Mouse (Mus musculus): ENCODE data around the gene Trp53i11. TPM values are rescaled to one million over a fixed set of nuclear protein-coding genes. Genes with fewer than 3 reads are reported as not detected.
A peak's percentile ranks its signal among the peaks of the same experiment; 100 is the strongest.

The Trp53i11 gene
- polyA plus RNA-seq, 1 experiment, result 31.2 TPM

GRCm38 (mm10) chr2:93170156-93170844 lies 17.0 kb upstream of the Trp53i11 start:
- no peaks in the 10 kb centered on the region for H3K9me3 ChIP-seq (replicated peaks; ENCODE audit: control insufficient read depth, insufficient read depth, low read length, poor library complexity, severe bottlenecking)
- H3K27me3 ChIP-seq (ENCODE audit: control insufficient read depth, insufficient read depth, low read length, poor library complexity, severe bottlenecking), result no peaks in the 10 kb centered on the region
- H3K9ac ChIP-seq (ENCODE audit: low read depth, poor library complexity, severe bottlenecking), result no peak overlapping the region
- no peak for TF ChIP-seq POLR2A (IDR thresholded peaks at IDR 0.05; ENCODE audit: insufficient read depth, low read length)
- no peak for TF ChIP-seq CTCF (IDR thresholded peaks at IDR 0.05; ENCODE audit: low read depth, low read length)
- TF ChIP-seq EP300 (IDR thresholded peaks at IDR 0.05; ENCODE audit: insufficient read depth, low read depth, low read length), result no peak
- H3K4me3 ChIP-seq (ENCODE audit: low read depth, low read length), result no peak overlapping the region
- no peaks in the 10 kb centered on the region for H3K36me3 ChIP-seq (ENCODE audit: control insufficient read depth, insufficient read depth, low read length, poor library complexity, severe bottlenecking)
- no peak overlapping the region for H3K27ac ChIP-seq (ENCODE audit: insufficient read depth, low read length)
- H3K4me1 ChIP-seq (ENCODE audit: control insufficient read depth, insufficient read depth, low read length), result peaks cover 2% of the 10 kb centered on the region

- no peaks in the 10 kb centered on the region for H3K36me3 ChIP-seq (ENCODE audit: control insufficient read depth, insufficient read depth, low read length, poor library complexity, severe bottlenecking)
- no peak overlapping the region for H3K9ac ChIP-seq (ENCODE audit: low read depth, poor library complexity, severe bottlenecking)
- H3K27me3 ChIP-seq (ENCODE audit: control insufficient read depth, insufficient read depth, low read length, poor library complexity, severe bottlenecking), result no peaks in the 10 kb centered on the region
- H3K9me3 ChIP-seq (replicated peaks; ENCODE audit: control insufficient read depth, insufficient read depth, low read length, poor library complexity, severe bottlenecking), result no peaks in the 10 kb centered on the region
- H3K27ac ChIP-seq (ENCODE audit: insufficient read depth, low read length), result no peak overlapping the region
- peaks cover 2% of the 10 kb centered on the region for H3K4me1 ChIP-seq (ENCODE audit: control insufficient read depth, insufficient read depth, low read length)
- TF ChIP-seq EP300 (IDR thresholded peaks at IDR 0.05; ENCODE audit: insufficient read depth, low read depth, low read length) (no peak), POLR2A (IDR thresholded peaks at IDR 0.05; ENCODE audit: insufficient read depth, low read length) (no peak), CTCF (IDR thresholded peaks at IDR 0.05; ENCODE audit: low read depth, low read length) (no peak)
- no peak overlapping the region for H3K4me3 ChIP-seq (ENCODE audit: low read depth, low read length)
Observed at GRCm38 (mm10) chr2:93170845-93171200, 16.5 kb upstream of the Trp53i11 start.

GRCm38 (mm10) chr2:93171929-93172328 lies 15.4 kb upstream of the Trp53i11 start:
- no peak overlapping the region for H3K9ac ChIP-seq (ENCODE audit: low read depth, poor library complexity, severe bottlenecking)
- no peaks in the 10 kb centered on the region for H3K9me3 ChIP-seq (replicated peaks; ENCODE audit: control insufficient read depth, insufficient read depth, low read length, poor library complexity, severe bottlenecking)
- no peaks in the 10 kb centered on the region for H3K27me3 ChIP-seq (ENCODE audit: control insufficient read depth, insufficient read depth, low read length, poor library complexity, severe bottlenecking)
- peaks cover 5% of the 10 kb centered on the region for H3K4me1 ChIP-seq (ENCODE audit: control insufficient read depth, insufficient read depth, low read length)
- no peaks in the 10 kb centered on the region for H3K36me3 ChIP-seq (ENCODE audit: control insufficient read depth, insufficient read depth, low read length, poor library complexity, severe bottlenecking)
- TF ChIP-seq CTCF (IDR thresholded peaks at IDR 0.05; ENCODE audit: low read depth, low read length) (no peak), POLR2A (IDR thresholded peaks at IDR 0.05; ENCODE audit: insufficient read depth, low read length) (no peak), EP300 (IDR thresholded peaks at IDR 0.05; ENCODE audit: insufficient read depth, low read depth, low read length) (no peak)
- H3K27ac ChIP-seq (ENCODE audit: insufficient read depth, low read length), result no peak overlapping the region
- H3K4me3 ChIP-seq (ENCODE audit: low read depth, low read length), result no peak overlapping the region

- Histone ChIP-seq H3K27me3 (ENCODE audit: control insufficient read depth, insufficient read depth, low read length, poor library complexity, severe bottlenecking) (no peaks in the 10 kb centered on the region), H3K4me1 (ENCODE audit: control insufficient read depth, insufficient read depth, low read length) (peaks cover 5% of the 10 kb centered on the region), H3K27ac (ENCODE audit: insufficient read depth, low read length) (no peak overlapping the region)
Observed at GRCm38 (mm10) chr2:93172460-93172859, 14.9 kb upstream of the Trp53i11 start.

GRCm38 (mm10) chr2:93174159-93174558 lies 13.2 kb upstream of the Trp53i11 start:
- TF ChIP-seq EP300 (IDR thresholded peaks at IDR 0.05; ENCODE audit: insufficient read depth, low read depth, low read length) (peak; percentile 69), CTCF (IDR thresholded peaks at IDR 0.05; ENCODE audit: low read depth, low read length) (no peak)
- Histone ChIP-seq H3K4me3 (ENCODE audit: low read depth, low read length) (no peak overlapping the region), H3K4me1 (ENCODE audit: control insufficient read depth, insufficient read depth, low read length) (peaks cover 5% of the 10 kb centered on the region)

More at GRCm38 (mm10) chr2:93172460-93172859, 14.9 kb upstream of the Trp53i11 start:
- Histone ChIP-seq H3K9me3 (replicated peaks; ENCODE audit: control insufficient read depth, insufficient read depth, low read length, poor library complexity, severe bottlenecking) (no peaks in the 10 kb centered on the region), H3K9ac (ENCODE audit: low read depth, poor library complexity, severe bottlenecking) (no peak overlapping the region), H3K36me3 (ENCODE audit: control insufficient read depth, insufficient read depth, low read length, poor library complexity, severe bottlenecking) (no peaks in the 10 kb centered on the region), H3K4me3 (ENCODE audit: low read depth, low read length) (no peak overlapping the region)
- TF ChIP-seq POLR2A (IDR thresholded peaks at IDR 0.05; ENCODE audit: insufficient read depth, low read length) (no peak), CTCF (IDR thresholded peaks at IDR 0.05; ENCODE audit: low read depth, low read length) (no peak), EP300 (IDR thresholded peaks at IDR 0.05; ENCODE audit: insufficient read depth, low read depth, low read length) (peak; percentile 67)

GRCm38 (mm10) chr2:93175278-93175677 lies 12.1 kb upstream of the Trp53i11 start:
- H3K36me3 ChIP-seq (ENCODE audit: control insufficient read depth, insufficient read depth, low read length, poor library complexity, severe bottlenecking), result no peaks in the 10 kb centered on the region
- no peaks in the 10 kb centered on the region for H3K9me3 ChIP-seq (replicated peaks; ENCODE audit: control insufficient read depth, insufficient read depth, low read length, poor library complexity, severe bottlenecking)
- no peaks in the 10 kb centered on the region for H3K27me3 ChIP-seq (ENCODE audit: control insufficient read depth, insufficient read depth, low read length, poor library complexity, severe bottlenecking)
- no peak overlapping the region for H3K4me3 ChIP-seq (ENCODE audit: low read depth, low read length)
- peaks cover 5% of the 10 kb centered on the region for H3K4me1 ChIP-seq (ENCODE audit: control insufficient read depth, insufficient read depth, low read length)
- TF ChIP-seq CTCF (IDR thresholded peaks at IDR 0.05; ENCODE audit: low read depth, low read length), result no peak
- TF ChIP-seq EP300 (IDR thresholded peaks at IDR 0.05; ENCODE audit: insufficient read depth, low read depth, low read length), result no peak
- TF ChIP-seq POLR2A (IDR thresholded peaks at IDR 0.05; ENCODE audit: insufficient read depth, low read length), result no peak
- H3K27ac ChIP-seq (ENCODE audit: insufficient read depth, low read length), result no peak overlapping the region
- no peak overlapping the region for H3K9ac ChIP-seq (ENCODE audit: low read depth, poor library complexity, severe bottlenecking)

More at GRCm38 (mm10) chr2:93174159-93174558, 13.2 kb upstream of the Trp53i11 start:
- Histone ChIP-seq H3K36me3 (ENCODE audit: control insufficient read depth, insufficient read depth, low read length, poor library complexity, severe bottlenecking) (no peaks in the 10 kb centered on the region), H3K9me3 (replicated peaks; ENCODE audit: control insufficient read depth, insufficient read depth, low read length, poor library complexity, severe bottlenecking) (no peaks in the 10 kb centered on the region), H3K9ac (ENCODE audit: low read depth, poor library complexity, severe bottlenecking) (no peak overlapping the region), H3K27ac (ENCODE audit: insufficient read depth, low read length) (no peak overlapping the region), H3K27me3 (ENCODE audit: control insufficient read depth, insufficient read depth, low read length, poor library complexity, severe bottlenecking) (no peaks in the 10 kb centered on the region)
